Mouse (Mus musculus) heart, embryonic 13.5 days (tissue): ENCODE data around the gene Zscan10. TPM values are rescaled to one million over a fixed set of nuclear protein-coding genes. Genes with fewer than 3 reads are reported as not detected.
A peak's percentile ranks its signal among the peaks of the same experiment; 100 is the strongest.

Source experiments
- ATAC-seq: fragments of 200-750 bp; cut with Nextera tagmentation; 2 replicates; pipeline ENCODE4 v1.8.0; 2017; ENCODE audit warnings: moderate TSS enrichment; ENCODE audit not compliant: insufficient number of reproducible peaks, low FRiP score, low TSS enrichment; ENCODE audit errors: extremely low read depth
- H3K27ac ChIP-seq: fragments of 300-500 bp; sonication (generic); replicated peaks from 2 replicates; pipeline ENCODE4 v1.5.1; 2015; ENCODE audit warnings: moderate library complexity, mild to moderate bottlenecking, inconsistent platforms
- H3K27me3 ChIP-seq: fragments of 300-500 bp; sonication (generic); replicated peaks from 2 replicates; pipeline ENCODE4 v1.6.1; 2015; ENCODE audit warnings: mild to moderate bottlenecking, inconsistent platforms
- H3K36me3 ChIP-seq: fragments of 300-500 bp; sonication (generic); 2 replicates; pipeline ENCODE4 v1.6.1; 2015; ENCODE audit warnings: mild to moderate bottlenecking, inconsistent platforms
- H3K4me1 ChIP-seq: fragments of 300-500 bp; sonication (generic); 2 replicates; pipeline ENCODE4 v1.6.1; 2015; ENCODE audit warnings: inconsistent platforms
- H3K4me2 ChIP-seq: fragments of 300-500 bp; sonication (generic); 2 replicates; pipeline ENCODE4 v1.6.1; 2015; ENCODE audit warnings: inconsistent platforms, mild to moderate bottlenecking, moderate library complexity
- H3K4me3 ChIP-seq: fragments of 300-500 bp; sonication (generic); 2 replicates; pipeline ENCODE4 v1.5.1; 2015; ENCODE audit warnings: moderate library complexity, mild to moderate bottlenecking, inconsistent platforms
- H3K9ac ChIP-seq: fragments of 300-500 bp; sonication (generic); 2 replicates; pipeline ENCODE4 v1.6.1; 2015; ENCODE audit warnings: inconsistent platforms, mild to moderate bottlenecking, moderate library complexity
- H3K9me3 ChIP-seq: fragments of 300-500 bp; sonication (generic); 2 replicates; pipeline ENCODE4 v1.6.1; 2016; ENCODE audit warnings: inconsistent platforms
- WGBS: fragments of 180-500 bp; shearing (Covaris S2); methylation state at CpG from one replicate; pipeline ENCODE4 v1.1.7; 2015; ENCODE audit warnings: mixed read lengths; 5-methylcytosine and 5-hydroxymethylcytosine counted together
- polyA plus RNA-seq: library from polyadenylated mRNA; unstranded; fragments of >200 nt; fragmentation: Nextera tagmentation; extraction: Ambion mirVana; gene quantifications from 2 replicates; pipeline ENCODE4 v1.2.1, GENCODE M21; 2015

The Zscan10 gene
- polyA plus RNA-seq, 1 experiment from 2014 or later, result not detected

DNA sequence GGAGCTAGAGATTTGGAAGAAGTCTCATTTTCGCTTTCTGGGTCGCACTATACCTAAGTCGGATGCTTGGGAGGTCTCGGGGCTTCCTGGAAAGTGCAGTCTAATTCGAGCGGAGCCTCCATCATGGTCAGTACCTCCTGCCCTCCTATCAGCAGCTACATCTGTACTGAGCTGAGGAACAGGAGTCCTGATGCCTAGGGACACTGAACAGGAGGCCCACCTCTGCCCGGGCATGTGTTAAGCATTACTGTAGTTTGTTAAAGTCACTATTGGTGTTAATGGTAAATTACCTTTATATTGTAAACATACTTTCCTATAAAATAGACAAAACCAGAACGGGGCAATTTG, 36.3 kb upstream of the Zscan10 start:
- H3K36me3 ChIP-seq, result peaks cover 18% of the 10 kb centered on the region
- ATAC-seq, result peak; percentile 46
- no peaks in the 10 kb centered on the region for H3K27me3 ChIP-seq
- H3K4me1 ChIP-seq, result peaks cover 17% of the 10 kb centered on the region
- peak overlapping the region; percentile 96 for H3K9ac ChIP-seq
- peak overlapping the region; percentile 74 for H3K4me3 ChIP-seq
- under 1% methylated on average over 8 of the region's 8 CpGs for WGBS
- no peaks in the 10 kb centered on the region for H3K9me3 ChIP-seq
- peak overlapping the region; percentile 80 for H3K4me2 ChIP-seq
- H3K27ac ChIP-seq, result peak overlapping the region; percentile 94

DNA sequence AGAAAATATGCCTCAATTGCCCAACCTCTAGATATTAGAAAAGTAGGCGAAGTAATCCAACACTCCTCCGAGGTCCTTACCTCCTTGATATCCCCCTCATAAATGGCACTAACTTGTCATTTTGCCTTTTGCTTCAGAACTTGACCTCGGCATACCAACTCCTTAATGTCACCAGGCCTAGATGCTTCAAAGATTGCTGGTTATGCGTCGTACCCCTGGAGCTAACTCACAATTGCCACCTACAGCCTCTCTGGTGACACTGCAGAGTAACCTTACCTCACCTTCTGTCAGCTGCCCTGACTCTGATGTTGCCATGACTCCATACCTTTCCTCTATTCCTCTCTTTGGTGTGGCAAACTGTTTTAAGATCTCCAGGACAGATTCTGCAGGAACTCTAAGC, 33.9 kb upstream of the Zscan10 start:
- no peak for ATAC-seq
- no peak overlapping the region for H3K4me2 ChIP-seq
- no peak overlapping the region for H3K9ac ChIP-seq
- WGBS, result 40% methylated on average over 5 of the region's 5 CpGs
- H3K27me3 ChIP-seq, result no peaks in the 10 kb centered on the region
- H3K4me3 ChIP-seq, result no peak overlapping the region
- peaks cover 17% of the 10 kb centered on the region for H3K4me1 ChIP-seq
- no peak overlapping the region for H3K27ac ChIP-seq
- no peaks in the 10 kb centered on the region for H3K36me3 ChIP-seq
- H3K9me3 ChIP-seq, result no peaks in the 10 kb centered on the region

DNA sequence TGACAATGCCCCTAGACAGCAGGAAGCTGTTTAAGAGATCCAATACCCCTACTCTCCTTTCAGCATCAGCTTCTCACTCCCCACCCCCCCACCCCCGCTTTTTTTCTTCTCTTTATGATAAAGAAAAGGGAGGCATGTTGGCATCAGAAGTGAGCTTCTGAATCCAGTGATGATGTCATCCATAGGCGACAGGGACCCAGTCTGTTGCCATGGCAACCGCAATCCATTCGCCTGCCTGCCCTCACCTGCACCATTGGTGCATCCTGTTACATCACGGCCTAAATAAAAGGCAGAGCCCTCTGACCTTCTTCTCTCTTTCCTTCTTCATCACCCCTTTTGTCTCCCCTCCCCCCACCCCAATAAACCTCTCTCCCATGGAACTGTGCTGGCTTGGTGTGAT, 32.3 kb upstream of the Zscan10 start:
- Histone ChIP-seq H3K36me3 (peaks cover 11% of the 10 kb centered on the region; the same call in 1 of the 2 replicates), H3K27me3 (no peaks in the 10 kb centered on the region), H3K4me2 (no peak overlapping the region), H3K4me1 (peaks cover 10% of the 10 kb centered on the region), H3K27ac (no peak overlapping the region), H3K9ac (no peak overlapping the region), H3K9me3 (no peaks in the 10 kb centered on the region), H3K4me3 (no peak overlapping the region)
- WGBS, result 39% methylated on average over 5 of the region's 5 CpGs
- ATAC-seq, result no peak

DNA sequence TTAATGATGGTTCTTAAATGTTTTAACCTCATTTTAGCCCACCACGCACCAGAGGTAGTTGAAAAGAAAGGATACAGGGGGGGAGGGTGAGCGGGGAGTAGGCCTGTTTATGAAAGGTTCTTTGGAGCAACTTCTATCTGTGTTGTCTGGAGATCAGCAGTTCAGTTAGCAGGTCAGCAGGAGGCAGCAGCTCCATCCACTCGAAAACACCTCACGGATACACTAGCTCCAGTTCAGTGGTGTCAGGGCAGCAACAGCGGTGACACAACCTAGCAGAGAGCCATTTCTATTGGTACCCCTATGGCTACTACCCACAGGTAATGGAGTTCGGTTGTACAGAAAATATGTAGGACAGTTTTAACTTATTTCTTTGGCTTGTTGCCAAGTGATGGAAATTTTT, 30.6 kb upstream of the Zscan10 start:
- Histone ChIP-seq H3K4me2 (no peak overlapping the region), H3K27ac (no peak overlapping the region), H3K27me3 (no peaks in the 10 kb centered on the region), H3K9ac (no peak overlapping the region), H3K4me1 (peaks cover 5% of the 10 kb centered on the region), H3K36me3 (peaks cover 28% of the 10 kb centered on the region), H3K4me3 (no peak overlapping the region), H3K9me3 (no peaks in the 10 kb centered on the region)
- no peak for ATAC-seq
- 35% methylated on average over 6 of the region's 6 CpGs for WGBS

DNA sequence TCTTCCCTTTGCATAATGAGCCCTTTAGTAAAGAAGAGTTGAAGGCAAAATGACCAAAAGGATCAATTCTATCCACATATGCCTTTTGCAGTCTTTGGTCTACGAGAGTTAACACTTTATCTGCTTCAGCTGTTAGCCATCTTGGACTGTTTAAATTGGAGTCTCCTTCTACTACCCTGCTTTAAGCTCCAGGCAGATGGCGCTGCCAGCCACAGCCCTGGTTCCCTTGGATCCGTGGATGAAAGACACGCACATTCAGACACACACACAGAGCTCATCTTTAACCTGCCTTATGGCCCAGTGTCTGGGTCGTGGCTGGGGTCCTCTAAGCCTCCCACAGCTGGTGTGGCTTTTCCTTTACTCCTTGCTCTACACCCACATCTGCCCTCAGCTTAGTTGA, 29.6 kb upstream of the Zscan10 start:
- H3K4me2 ChIP-seq, result no peak overlapping the region
- WGBS, result 18% methylated on average over 5 of the region's 5 CpGs
- H3K27ac ChIP-seq, result no peak overlapping the region
- H3K36me3 ChIP-seq, result peaks cover 38% of the 10 kb centered on the region
- no peaks in the 10 kb centered on the region for H3K27me3 ChIP-seq
- H3K9me3 ChIP-seq, result peaks cover 6% of the 10 kb centered on the region; the same call in 1 of the 2 replicates
- H3K4me1 ChIP-seq, result no peaks in the 10 kb centered on the region
- H3K9ac ChIP-seq, result no peak overlapping the region
- ATAC-seq, result no peak
- no peak overlapping the region for H3K4me3 ChIP-seq

DNA sequence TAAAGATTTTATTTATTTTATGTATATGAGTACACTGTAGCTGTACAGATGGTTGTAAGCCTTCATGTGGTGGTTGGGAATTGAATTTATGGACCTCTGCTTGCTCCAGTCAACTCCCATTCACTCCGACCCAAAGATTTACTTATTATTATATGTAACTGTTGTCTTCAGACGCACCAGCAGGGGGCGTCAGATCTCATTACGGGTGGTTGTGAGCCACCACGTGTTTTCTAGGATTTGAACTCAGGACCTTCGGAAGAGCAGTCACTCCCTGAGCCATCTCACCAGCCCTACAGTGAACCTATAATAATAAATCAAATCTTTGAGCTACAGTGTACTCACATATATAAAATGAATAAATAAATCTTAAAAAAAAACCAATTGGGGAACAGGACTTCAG, 28.6 kb upstream of the Zscan10 start:
- H3K27me3 ChIP-seq, result no peaks in the 10 kb centered on the region
- no peaks in the 10 kb centered on the region for H3K4me1 ChIP-seq
- H3K27ac ChIP-seq, result no peak overlapping the region
- no peak overlapping the region for H3K4me3 ChIP-seq
- H3K4me2 ChIP-seq, result no peak overlapping the region
- peaks cover 48% of the 10 kb centered on the region for H3K36me3 ChIP-seq
- no peak for ATAC-seq
- WGBS, result 71% methylated on average over 6 of the region's 6 CpGs
- no peak overlapping the region for H3K9ac ChIP-seq
- peaks cover 8% of the 10 kb centered on the region; the same call in 1 of the 2 replicates for H3K9me3 ChIP-seq

DNA sequence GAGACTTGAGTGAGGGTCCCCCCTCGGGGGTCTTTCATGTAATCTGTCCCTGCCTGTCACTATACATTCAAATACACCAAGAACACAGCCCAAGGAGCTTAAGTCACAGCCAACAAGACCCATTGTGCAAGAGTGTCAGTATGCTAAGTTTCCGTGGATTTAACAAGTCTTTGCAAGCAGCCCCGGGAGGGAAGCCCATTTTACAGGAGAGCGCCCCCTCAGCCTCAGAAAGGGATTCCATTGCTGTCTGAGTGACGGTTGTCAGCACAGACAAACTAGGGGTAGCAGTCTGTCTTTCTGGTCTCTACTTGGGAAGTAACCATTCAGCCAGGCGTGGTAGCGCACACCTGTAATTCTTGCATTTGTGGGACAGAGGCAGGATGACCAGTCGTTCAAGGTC, 26.5 kb upstream of the Zscan10 start:
- ATAC-seq, result no peak
- no peaks in the 10 kb centered on the region for H3K4me1 ChIP-seq
- no peaks in the 10 kb centered on the region for H3K27me3 ChIP-seq
- WGBS, result 82% methylated on average over 8 of the region's 8 CpGs
- no peak overlapping the region for H3K9ac ChIP-seq
- H3K9me3 ChIP-seq, result peaks cover 12% of the 10 kb centered on the region; the same call in 1 of the 2 replicates
- peaks cover 68% of the 10 kb centered on the region for H3K36me3 ChIP-seq
- no peak overlapping the region for H3K4me2 ChIP-seq
- H3K4me3 ChIP-seq, result no peak overlapping the region
- H3K27ac ChIP-seq, result no peak overlapping the region

DNA sequence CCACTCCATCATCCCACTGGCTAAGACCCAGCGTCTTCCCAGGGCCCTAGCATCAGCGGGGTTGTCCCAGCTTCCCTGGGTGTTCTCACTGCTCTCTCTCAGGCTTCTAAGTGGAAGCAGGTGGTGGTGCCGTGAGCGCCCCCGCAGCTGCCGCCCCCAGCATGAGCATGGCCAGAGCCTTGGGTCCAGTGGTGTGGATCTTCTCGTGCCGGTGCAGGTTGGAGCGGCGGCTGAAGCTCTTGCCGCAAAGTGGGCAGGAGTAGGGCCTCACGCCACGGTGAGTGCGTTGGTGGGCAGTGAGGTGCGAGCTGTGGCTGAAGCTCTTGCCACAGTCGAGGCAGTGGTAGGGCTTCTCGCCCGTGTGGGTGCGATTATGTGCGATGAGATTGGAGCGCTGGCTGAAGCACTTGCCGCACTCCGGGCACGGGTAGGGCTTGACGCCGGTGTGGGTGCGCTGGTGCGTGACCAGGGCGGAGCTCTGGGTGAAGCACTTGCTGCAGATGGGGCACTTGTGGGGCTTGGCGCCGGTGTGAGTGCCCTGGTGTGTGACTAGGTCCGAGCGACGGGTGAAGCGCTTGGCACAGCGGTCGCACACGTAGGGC, 24.6 kb upstream of the Zscan10 start:
- no peak for ATAC-seq
- Histone ChIP-seq H3K4me3 (no peak overlapping the region), H3K9ac (no peak overlapping the region), H3K27ac (no peak overlapping the region), H3K27me3 (no peaks in the 10 kb centered on the region), H3K9me3 (peaks cover 12% of the 10 kb centered on the region; the same call in 1 of the 2 replicates), H3K36me3 (peaks cover 87% of the 10 kb centered on the region), H3K4me2 (no peak overlapping the region), H3K4me1 (no peaks in the 10 kb centered on the region)
- 92% methylated on average over 38 of the region's 38 CpGs for WGBS

DNA sequence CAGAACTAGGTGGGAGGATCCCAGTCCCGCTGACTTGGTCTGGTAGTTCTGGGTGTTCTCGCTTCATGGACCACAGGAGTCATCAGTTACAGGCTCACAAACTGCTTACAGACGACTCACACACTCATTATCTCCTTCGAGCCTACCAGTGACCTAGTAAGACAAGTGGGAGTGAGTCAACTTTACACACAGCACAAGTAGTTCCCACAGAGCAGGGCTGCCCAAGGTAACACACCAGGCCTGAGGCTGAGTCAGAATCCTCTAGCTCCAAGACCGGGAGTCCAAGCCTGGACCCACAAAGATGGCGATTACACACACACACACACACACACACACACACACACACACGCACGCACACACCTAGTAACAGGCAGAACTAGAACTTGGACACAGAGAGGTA, 15.9 kb upstream of the Zscan10 start:
- Histone ChIP-seq H3K4me3 (peak overlapping the region; percentile 80), H3K27me3 (no peaks in the 10 kb centered on the region), H3K9me3 (no peaks in the 10 kb centered on the region), H3K36me3 (peaks cover 37% of the 10 kb centered on the region), H3K4me1 (peaks cover 20% of the 10 kb centered on the region), H3K9ac (peak overlapping the region; percentile 89), H3K4me2 (peak overlapping the region; percentile 95), H3K27ac (no peak overlapping the region)
- WGBS, result 75% methylated on average over 8 of the region's 8 CpGs
- no peak for ATAC-seq

DNA sequence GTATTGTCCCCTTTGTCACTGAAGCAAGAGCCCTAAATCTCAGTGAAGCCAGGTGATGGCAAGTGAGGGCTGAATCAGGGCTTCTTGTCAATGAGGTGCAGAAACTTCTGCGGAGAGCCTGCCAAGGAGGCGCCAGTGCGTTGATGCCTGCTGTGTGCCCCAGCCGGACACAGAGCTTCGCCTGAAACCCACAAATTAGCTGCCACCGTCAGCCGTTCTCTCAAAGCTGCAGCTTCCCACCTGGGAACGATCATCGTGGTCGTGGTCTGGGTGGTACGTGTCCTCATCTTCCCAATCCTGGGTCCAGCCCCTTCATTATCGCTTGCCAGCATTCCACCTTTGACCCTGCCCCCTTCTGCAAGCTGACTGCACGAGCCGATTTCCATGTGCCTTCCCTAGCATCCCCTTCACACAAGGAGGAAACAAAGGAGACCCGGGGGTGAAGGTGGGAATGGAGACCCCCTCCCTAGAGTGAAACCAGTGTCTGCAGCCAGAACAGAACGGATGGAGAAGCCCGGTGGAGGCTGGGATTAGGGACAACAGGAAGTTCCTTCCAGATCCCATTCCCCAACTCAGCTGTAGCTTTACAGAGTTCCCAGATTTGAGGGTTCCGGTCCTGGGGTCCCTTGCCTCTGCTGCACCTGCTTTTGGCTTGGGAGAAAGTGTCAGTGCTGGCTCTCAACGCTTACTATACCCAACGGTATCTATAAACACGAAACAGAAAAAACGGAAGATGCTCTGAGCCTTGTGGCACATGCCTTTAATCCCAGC, 14.8 kb upstream of the Zscan10 start:
- Histone ChIP-seq H3K4me3 (peak overlapping the region; percentile 80), H3K27me3 (no peaks in the 10 kb centered on the region), H3K9me3 (no peaks in the 10 kb centered on the region), H3K36me3 (peaks cover 26% of the 10 kb centered on the region), H3K9ac (peak overlapping the region; percentile 89), H3K4me1 (peaks cover 20% of the 10 kb centered on the region), H3K27ac (peak overlapping the region; percentile 8; the same call in 1 of the 2 replicates), H3K4me2 (peak overlapping the region; percentile 95)
- 1% methylated on average over 22 of the region's 22 CpGs for WGBS
- ATAC-seq, result no peak

DNA sequence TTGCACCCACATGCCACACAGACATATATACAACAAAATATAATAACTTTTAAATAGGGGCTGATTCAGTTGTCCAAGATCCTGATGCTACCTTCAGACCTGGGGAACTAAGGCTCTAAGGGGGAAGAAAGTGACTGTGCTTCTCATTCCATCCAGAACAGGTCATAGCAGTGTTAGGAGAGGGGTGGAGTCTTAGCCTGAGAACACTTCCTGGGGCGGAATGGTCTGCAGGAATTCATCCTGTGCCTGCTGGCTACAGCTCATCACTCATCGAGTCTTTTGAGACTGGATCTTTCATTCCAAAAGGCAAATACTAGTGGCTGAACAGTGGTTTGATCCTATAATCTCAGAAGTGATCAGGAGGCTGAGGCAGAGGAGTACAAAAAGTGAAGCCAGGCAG, 13.4 kb upstream of the Zscan10 start:
- no peak overlapping the region for H3K4me2 ChIP-seq
- peaks cover 15% of the 10 kb centered on the region for H3K36me3 ChIP-seq
- no peak overlapping the region for H3K27ac ChIP-seq
- ATAC-seq, result no peak
- no peaks in the 10 kb centered on the region for H3K9me3 ChIP-seq
- no peaks in the 10 kb centered on the region for H3K27me3 ChIP-seq
- peaks cover 22% of the 10 kb centered on the region for H3K4me1 ChIP-seq
- H3K9ac ChIP-seq, result no peak overlapping the region
- 36% methylated on average over 2 of the region's 2 CpGs for WGBS
- H3K4me3 ChIP-seq, result no peak overlapping the region
